Mouse (Mus musculus) spleen, postnatal 0 days (tissue): ENCODE data around the gene Mpeg1. TPM values are rescaled to one million over a fixed set of nuclear protein-coding genes. Genes with fewer than 3 reads are reported as not detected.

Experiments used
- polyA plus RNA-seq: library from polyadenylated mRNA; unstranded; fragments of >200 nt; fragmentation: Nextera tagmentation; extraction: Ambion mirVana; gene quantifications from 2 replicates; pipeline ENCODE4 v1.2.1, GENCODE M21; 2015

The Mpeg1 gene
- 7.0 and 8.6 TPM in 2 replicates for polyA plus RNA-seq

DNA sequence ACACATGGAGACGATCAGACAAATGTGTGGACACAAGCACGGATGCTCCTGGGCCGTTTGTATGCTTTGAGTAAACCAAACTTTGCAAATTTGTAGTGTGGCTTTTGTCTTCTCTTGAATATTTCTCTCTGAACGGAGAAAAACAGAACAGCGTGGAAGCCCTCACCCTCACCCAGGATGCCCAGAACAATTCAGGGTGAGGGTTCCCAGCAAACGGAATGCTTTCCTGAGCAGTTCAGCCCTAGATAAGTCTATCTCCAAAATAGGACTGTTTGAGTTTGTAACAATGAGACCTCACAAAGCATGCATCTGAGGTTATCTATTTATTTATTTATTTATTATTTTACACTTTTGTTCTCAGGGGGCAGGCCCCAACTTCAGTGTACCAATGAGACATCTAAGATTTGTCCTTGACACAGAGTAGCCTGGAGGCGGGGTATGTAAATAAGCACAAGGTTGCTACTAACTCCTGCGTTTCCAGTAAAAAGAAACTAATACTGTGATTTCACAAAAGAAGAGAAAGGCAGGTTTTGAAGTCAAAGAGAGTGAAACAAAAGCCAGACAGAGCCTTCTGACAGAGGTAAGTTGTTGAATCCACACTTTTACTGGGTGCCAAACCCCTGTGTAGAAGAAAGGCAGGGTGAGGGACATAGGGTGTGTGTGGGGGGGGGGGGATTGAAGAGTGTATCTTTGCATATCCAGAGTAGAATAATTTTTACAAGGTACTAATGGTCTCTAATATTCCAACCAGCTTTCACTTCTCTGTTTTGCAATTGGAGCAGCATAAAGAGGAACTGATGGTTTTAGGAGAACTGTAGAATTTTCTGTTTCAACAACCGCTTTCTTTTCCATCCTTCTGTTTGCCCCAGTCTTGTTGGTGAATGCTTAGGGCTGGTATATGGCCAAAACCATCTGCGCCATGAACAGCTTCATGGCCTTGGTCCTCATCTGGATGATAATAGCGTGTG, at the start of gene Mpeg1:
TSS of gene Mpeg1 (plus strand) at position 498 of the 968 bp plus-strand sequence.

GRCm38 (mm10) chr19:12417361-12417760, 43.2 kb upstream of the Mpeg1 start, which contains the start of gene Olfr1441:
Gene Olfr1441 (plus strand): TSS chr19:12417433.

GRCm38 (mm10) chr19:12427605-12428004, 33.0 kb upstream of the Mpeg1 start, which contains the start of gene Pfpl:
Gene Pfpl (plus strand): TSS chr19:12427905.

DNA sequence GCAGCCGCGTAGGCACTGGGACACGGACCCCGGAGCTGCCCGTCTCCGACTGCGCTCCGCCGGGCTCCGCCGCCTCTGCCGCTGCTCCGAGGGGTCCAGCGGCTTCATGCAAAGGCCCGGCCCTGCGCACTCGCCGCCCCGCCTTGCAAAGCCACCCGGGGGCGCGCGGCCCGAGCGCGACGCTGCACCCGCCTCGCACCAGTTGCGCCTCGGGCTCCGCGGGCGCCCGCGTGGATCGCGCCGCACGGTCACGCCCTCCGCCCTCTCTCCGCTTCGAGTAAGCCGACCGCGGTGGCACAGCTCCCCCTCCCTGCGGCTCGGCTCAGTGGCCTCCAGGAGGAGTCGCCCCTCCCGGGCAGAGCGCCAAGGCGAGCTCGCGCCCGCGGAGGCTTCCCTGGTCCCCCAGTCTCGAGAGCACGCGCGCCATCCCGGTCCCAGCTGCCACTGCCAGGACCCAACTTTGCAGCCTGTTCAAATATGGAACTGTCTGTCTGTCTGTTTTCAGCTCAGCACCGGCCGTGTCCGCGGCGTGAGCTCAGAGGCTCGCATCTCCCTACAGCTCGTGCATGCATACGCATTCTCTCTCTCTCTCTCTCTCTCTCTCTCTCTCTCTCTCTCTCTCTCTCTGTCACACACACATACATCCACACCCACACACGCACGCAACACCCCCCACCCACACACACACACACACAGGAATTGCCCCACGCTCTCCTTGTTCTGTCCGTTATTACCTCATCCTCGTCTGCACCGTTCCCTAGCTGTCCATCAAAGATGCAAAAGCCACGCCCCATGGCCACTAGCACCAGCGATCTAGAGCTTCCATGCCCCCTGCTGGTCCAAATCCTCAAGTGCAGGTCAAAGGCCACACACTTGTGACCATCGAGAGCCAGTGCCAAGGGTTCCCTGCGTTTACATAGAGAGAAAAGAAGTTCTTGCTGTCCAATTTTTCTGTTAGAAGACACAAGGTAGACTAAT, 41.1 kb downstream of the Mpeg1 start, which contains the start of gene Dtx4:
TSS of gene Dtx4 (minus strand) at position 85 of the 978 bp plus-strand sequence.

Other genes with a start within 250 kb of the Mpeg1 start
- gene Olfr1432, start 228.2 kb upstream of the Mpeg1 start, polyA plus RNA-seq = not detected in 2 replicates
- gene Olfr262, start 219.1 kb upstream of the Mpeg1 start, polyA plus RNA-seq = not detected in 2 replicates
- not detected in 2 replicates for gene Olfr235, start 199.7 kb upstream of the Mpeg1 start, polyA plus RNA-seq
- not detected in 2 replicates for gene Olfr1434, start 180.9 kb upstream of the Mpeg1 start, polyA plus RNA-seq
- gene Olfr1436, start 161.6 kb upstream of the Mpeg1 start, polyA plus RNA-seq = not detected in 2 replicates
- gene Olfr1437, start 135.7 kb upstream of the Mpeg1 start, polyA plus RNA-seq = not detected in 2 replicates
- gene Olfr1438-ps1, start 124.9 kb upstream of the Mpeg1 start, polyA plus RNA-seq = not detected in 2 replicates
- not detected in 2 replicates for gene Olfr1440, start 73.5 kb upstream of the Mpeg1 start, polyA plus RNA-seq
- gene Olfr1441, start 43.3 kb upstream of the Mpeg1 start, polyA plus RNA-seq = not detected in 2 replicates
- gene Pfpl, start 32.9 kb upstream of the Mpeg1 start, polyA plus RNA-seq = not detected in 2 replicates
- 2.1 and 2.4 TPM in 2 replicates for gene Dtx4, start 40.7 kb downstream of the Mpeg1 start, polyA plus RNA-seq
- gene Fam111a, start 85.0 kb downstream of the Mpeg1 start, polyA plus RNA-seq = 39.4 and 41.7 TPM in 2 replicates
- not detected in 2 replicates for gene Gm4952, start 139.2 kb downstream of the Mpeg1 start, polyA plus RNA-seq
- gene Glyat, start 172.5 kb downstream of the Mpeg1 start, polyA plus RNA-seq = not detected in 2 replicates
- gene Olfr1442, start 209.7 kb downstream of the Mpeg1 start, polyA plus RNA-seq = not detected in 2 replicates
- gene Olfr1443, start 217.3 kb downstream of the Mpeg1 start, polyA plus RNA-seq = not detected in 2 replicates
- not detected in 2 replicates for gene Keg1, start 235.0 kb downstream of the Mpeg1 start, polyA plus RNA-seq